Mouse (Mus musculus) limb, embryonic 14.5 days (tissue): ENCODE measurements around the gene Rad23a. TPM values are rescaled to one million over a fixed set of nuclear protein-coding genes. Genes with fewer than 3 reads are reported as not detected.

Source experiments
- ATAC-seq: fragments of 200-750 bp; cut with Nextera tagmentation; 2 replicates; pipeline ENCODE4 v1.8.0; 2017; ENCODE audit warnings: low read depth, moderate number of reproducible peaks, moderate TSS enrichment; ENCODE audit not compliant: low FRiP score
- DNase-seq: peaks from one replicate; pipeline ENCODE4 v3.0.0-alpha.2; 2015; ENCODE audit warnings: low spot score
- H3K27ac ChIP-seq: fragments of 300-500 bp; sonication (generic); replicated peaks from 2 replicates; pipeline ENCODE4 v1.5.1; 2014; ENCODE audit warnings: low read depth, mild to moderate bottlenecking, low read length, moderate library complexity, mixed read lengths
- H3K27me3 ChIP-seq: fragments of 300-500 bp; sonication (generic); 2 replicates; pipeline ENCODE4 v1.6.1; 2014; ENCODE audit warnings: low read length, mixed read lengths; ENCODE audit not compliant: control insufficient read depth, insufficient read depth
- H3K36me3 ChIP-seq: fragments of 300-500 bp; sonication (generic); 2 replicates; pipeline ENCODE4 v1.6.1; 2014; ENCODE audit warnings: mild to moderate bottlenecking, low read length, moderate library complexity, mixed read lengths; ENCODE audit not compliant: control insufficient read depth, insufficient read depth
- H3K4me1 ChIP-seq: fragments of 300-500 bp; sonication (generic); 2 replicates; pipeline ENCODE4 v1.6.1; 2014; ENCODE audit warnings: antibody characterized with exemption, low read length, mixed read lengths; ENCODE audit not compliant: control insufficient read depth, insufficient read depth
- H3K4me2 ChIP-seq: fragments of 300-500 bp; sonication (generic); replicated peaks from 2 replicates; pipeline ENCODE4 v1.6.1; 2014; ENCODE audit warnings: low read depth, mild to moderate bottlenecking, low read length, moderate library complexity; ENCODE audit not compliant: severe bottlenecking
- H3K4me3 ChIP-seq: fragments of 300-500 bp; sonication (generic); replicated peaks from 2 replicates; pipeline ENCODE4 v1.5.1; 2014; ENCODE audit warnings: low read length
- H3K9ac ChIP-seq: fragments of 300-500 bp; sonication (generic); 2 replicates; pipeline ENCODE4 v1.6.1; 2014; ENCODE audit warnings: mild to moderate bottlenecking, low read depth, low read length, moderate library complexity; ENCODE audit not compliant: severe bottlenecking
- H3K9me3 ChIP-seq: fragments of 300-500 bp; sonication (generic); 2 replicates; pipeline ENCODE4 v1.6.1; 2016; ENCODE audit warnings: low read length; ENCODE audit not compliant: control insufficient read depth
- POLR2A ChIP-seq: fragments of 200-500 bp; IDR thresholded peaks from 2 replicates; pipeline ENCODE4 v1.8.0; 2012; ENCODE audit warnings: inconsistent platforms, mild to moderate bottlenecking, moderate library complexity, borderline replicate concordance; ENCODE audit not compliant: insufficient read depth, insufficient read length; ENCODE audit errors: extremely low read depth
- WGBS: fragments of 180-500 bp; shearing (Covaris S2); extraction: QIAGEN DNeasy Blood & Tissue Kit; methylation state at CpG from one replicate; pipeline ENCODE4 v1.1.7; 2014; 5-methylcytosine and 5-hydroxymethylcytosine counted together
- microRNA-seq: library from miRNA; unstranded; fragments of <30 nt; microRNA quantifications from one replicate; pipeline ENCODE4, GENCODE M21; 2016
- polyA plus RNA-seq, 2 experiments: library from polyadenylated mRNA; depleted of rRNA in 1 of 2; stranded (reverse) in 1 of 2; unstranded in 1 of 2; fragments of >200 nt; fragmentation: Nextera tagmentation in 1 of 2; extraction: Ambion mirVana in 1 of 2; gene quantifications; 2 replicates each; pipeline versions ENCODE4 v1.2.1 to v1.2.3; 2012 to 2014

Rad23a gene
- polyA plus RNA-seq, 2 experiments, result 82.0 to 104 TPM

GRCm38 (mm10) chr8:84785756-84786677 lies 54.4 kb downstream of the Rad23a start:
- no peak for TF ChIP-seq POLR2A
- H3K4me1 ChIP-seq, result peaks cover 100% of the 10 kb centered on the region
- peak overlapping the region; percentile 38 for H3K9ac ChIP-seq
- 0 out of 2 replicates have a peak, but pooled peaks cover 24% of the 10 kb centered on the region for H3K27me3 ChIP-seq
- no peak overlapping the region for H3K27ac ChIP-seq
- peaks cover 18% of the 10 kb centered on the region; the same call in 1 of the 2 replicates for H3K36me3 ChIP-seq
- 11% methylated on average over 37 of the region's 38 CpGs for WGBS
- H3K4me2 ChIP-seq, result peak overlapping the region; percentile 41
- ATAC-seq (0 out of 2 replicates have a peak, but pooled peaks have one; percentile 6), DNase-seq (no peak)
- peak overlapping the region; percentile 25 for H3K4me3 ChIP-seq
- no peaks in the 10 kb centered on the region for H3K9me3 ChIP-seq

- 23% methylated on average over 11 of the region's 11 CpGs for WGBS
- Histone ChIP-seq H3K27ac (no peak overlapping the region), H3K9me3 (no peaks in the 10 kb centered on the region), H3K4me3 (peak overlapping the region; percentile 25), H3K9ac (peak overlapping the region; percentile 38), H3K4me1 (peaks cover 99% of the 10 kb centered on the region), H3K4me2 (peak overlapping the region; percentile 41), H3K36me3 (peaks cover 14% of the 10 kb centered on the region; the same call in 1 of the 2 replicates), H3K27me3 (0 out of 2 replicates have a peak, but pooled peaks cover 24% of the 10 kb centered on the region)
- TF ChIP-seq POLR2A, result no peak
- no peak for ATAC-seq
- DNase-seq, result no peak
These were observed 55.0 kb downstream of the Rad23a start for GRCm38 (mm10) chr8:84785506-84785755.

- no peak for ATAC-seq
- H3K27ac ChIP-seq, result no peak overlapping the region
- 8% methylated on average over 46 of the region's 48 CpGs for WGBS
These were observed 55.6 kb downstream of the Rad23a start for GRCm38 (mm10) chr8:84784681-84785505.

More at GRCm38 (mm10) chr8:84784681-84785505, 55.6 kb downstream of the Rad23a start:
- H3K4me1 ChIP-seq, result peaks cover 99% of the 10 kb centered on the region
- H3K9ac ChIP-seq, result peak overlapping the region; percentile 40
- H3K27me3 ChIP-seq, result 0 out of 2 replicates have a peak, but pooled peaks cover 24% of the 10 kb centered on the region
- peak overlapping the region; percentile 41 for H3K4me2 ChIP-seq
- H3K9me3 ChIP-seq, result no peaks in the 10 kb centered on the region
- H3K36me3 ChIP-seq, result peaks cover 14% of the 10 kb centered on the region; the same call in 1 of the 2 replicates
- no peak for TF ChIP-seq POLR2A
- H3K4me3 ChIP-seq, result peak overlapping the region; percentile 25
- DNase-seq, result no peak

Small RNA genes within 50 kb of the gene (microRNA-seq; reads per million reads assigned to microRNA genes)
- gene Mir7069, result not detected

Other genes with a start within 250 kb of the Rad23a start
Only the 30 nearest of the 31 such genes appear.
- 33.3 and 38.2 TPM in 2 replicates for gene Ier2, start 177.8 kb downstream of the Rad23a start, polyA plus RNA-seq (2012; rRNA removed)
- gene Ier2, start 177.8 kb downstream of the Rad23a start, polyA plus RNA-seq (2014; fragmentation: Nextera tagmentation; extraction: Ambion mirVana), result 66.0 and 70.1 TPM in 2 replicates
- gene Trmt1, start 154.4 kb downstream of the Rad23a start, polyA plus RNA-seq (2012; rRNA removed), result 144 and 158 TPM in 2 replicates
- 71.0 and 71.7 TPM in 2 replicates for gene Trmt1, start 154.4 kb downstream of the Rad23a start, polyA plus RNA-seq (2014; fragmentation: Nextera tagmentation; extraction: Ambion mirVana)
- 68.8 and 86.2 TPM in 2 replicates for gene Nacc1, start 152.8 kb downstream of the Rad23a start, polyA plus RNA-seq (2012; rRNA removed)
- 18.5 and 19.8 TPM in 2 replicates for gene Nacc1, start 152.8 kb downstream of the Rad23a start, polyA plus RNA-seq (2014; fragmentation: Nextera tagmentation; extraction: Ambion mirVana)
- gene Lyl1, start 139.2 kb downstream of the Rad23a start, polyA plus RNA-seq (2012; rRNA removed), result 7.1 and 7.6 TPM in 2 replicates
- gene Lyl1, start 139.2 kb downstream of the Rad23a start, polyA plus RNA-seq (2014; fragmentation: Nextera tagmentation; extraction: Ambion mirVana), result 5.6 and 6.2 TPM in 2 replicates
- gene G430095P16Rik, start 117.7 kb downstream of the Rad23a start, polyA plus RNA-seq (2012; rRNA removed), result 4.3 and 4.8 TPM in 2 replicates
- 5.7 and 6.0 TPM in 2 replicates for gene G430095P16Rik, start 117.7 kb downstream of the Rad23a start, polyA plus RNA-seq (2014; fragmentation: Nextera tagmentation; extraction: Ambion mirVana)
- gene Nfix, start 40.3 kb downstream of the Rad23a start, polyA plus RNA-seq (2012; rRNA removed), result 81.2 and 97.7 TPM in 2 replicates
- gene Nfix, start 40.3 kb downstream of the Rad23a start, polyA plus RNA-seq (2014; fragmentation: Nextera tagmentation; extraction: Ambion mirVana), result 100 and 108 TPM in 2 replicates
- 5.7 and 5.9 TPM in 2 replicates for gene Dand5, start 17.8 kb downstream of the Rad23a start, polyA plus RNA-seq (2012; rRNA removed)
- 6.4 and 6.9 TPM in 2 replicates for gene Dand5, start 17.8 kb downstream of the Rad23a start, polyA plus RNA-seq (2014; fragmentation: Nextera tagmentation; extraction: Ambion mirVana)
- 39.8 and 45.6 TPM in 2 replicates for gene Gadd45gip1, start 9.1 kb downstream of the Rad23a start, polyA plus RNA-seq (2012; rRNA removed)
- 43.2 and 44.9 TPM in 2 replicates for gene Gadd45gip1, start 9.1 kb downstream of the Rad23a start, polyA plus RNA-seq (2014; fragmentation: Nextera tagmentation; extraction: Ambion mirVana)
- 575 and 831 TPM in 2 replicates for gene Calr, start 6.3 kb upstream of the Rad23a start, polyA plus RNA-seq (2012; rRNA removed)
- gene Calr, start 6.3 kb upstream of the Rad23a start, polyA plus RNA-seq (2014; fragmentation: Nextera tagmentation; extraction: Ambion mirVana), result 802 and 827 TPM in 2 replicates
- 105 and 123 TPM in 2 replicates for gene Farsa, start 16.3 kb upstream of the Rad23a start, polyA plus RNA-seq (2012; rRNA removed)
- 78.4 and 81.2 TPM in 2 replicates for gene Farsa, start 16.3 kb upstream of the Rad23a start, polyA plus RNA-seq (2014; fragmentation: Nextera tagmentation; extraction: Ambion mirVana)
- gene Syce2, start 31.4 kb upstream of the Rad23a start, polyA plus RNA-seq (2012; rRNA removed), result 30.5 and 36.9 TPM in 2 replicates
- 75.3 and 78.4 TPM in 2 replicates for gene Syce2, start 31.4 kb upstream of the Rad23a start, polyA plus RNA-seq (2014; fragmentation: Nextera tagmentation; extraction: Ambion mirVana)
- 45.8 and 58.9 TPM in 2 replicates for gene Gcdh, start 53.3 kb upstream of the Rad23a start, polyA plus RNA-seq (2012; rRNA removed)
- 29.8 and 34.5 TPM in 2 replicates for gene Gcdh, start 53.3 kb upstream of the Rad23a start, polyA plus RNA-seq (2014; fragmentation: Nextera tagmentation; extraction: Ambion mirVana)
- gene Klf1, start 61.3 kb upstream of the Rad23a start, polyA plus RNA-seq (2012; rRNA removed), result 2.5 and 3.0 TPM in 2 replicates
- 1.4 and 2.0 TPM in 2 replicates for gene Klf1, start 61.3 kb upstream of the Rad23a start, polyA plus RNA-seq (2014; fragmentation: Nextera tagmentation; extraction: Ambion mirVana)
- gene Dnase2a, start 67.9 kb upstream of the Rad23a start, polyA plus RNA-seq (2012; rRNA removed), result 18.5 and 20.5 TPM in 2 replicates
- gene Dnase2a, start 67.9 kb upstream of the Rad23a start, polyA plus RNA-seq (2014; fragmentation: Nextera tagmentation; extraction: Ambion mirVana), result 13.8 and 15.4 TPM in 2 replicates
- gene Mast1, start 96.7 kb upstream of the Rad23a start, polyA plus RNA-seq (2012; rRNA removed), result 0.36 and 0.50 TPM in 2 replicates
- 0.15 and 0.32 TPM in 2 replicates for gene Mast1, start 96.7 kb upstream of the Rad23a start, polyA plus RNA-seq (2014; fragmentation: Nextera tagmentation; extraction: Ambion mirVana)
- gene Rtbdn, start 106.3 kb upstream of the Rad23a start, polyA plus RNA-seq (2012; rRNA removed), result not detected in 2 replicates
- gene Rtbdn, start 106.3 kb upstream of the Rad23a start, polyA plus RNA-seq (2014; fragmentation: Nextera tagmentation; extraction: Ambion mirVana), result not detected in 2 replicates
- gene Gm49661, start 128.8 kb upstream of the Rad23a start, polyA plus RNA-seq (2012; rRNA removed), result 2.0 TPM in 1 of 2 replicates, not detected in the other
- gene Gm49661, start 128.8 kb upstream of the Rad23a start, polyA plus RNA-seq (2014; fragmentation: Nextera tagmentation; extraction: Ambion mirVana), result not detected in 2 replicates
- 387 and 405 TPM in 2 replicates for gene Prdx2, start 128.9 kb upstream of the Rad23a start, polyA plus RNA-seq (2012; rRNA removed)
- 839 and 877 TPM in 2 replicates for gene Prdx2, start 128.9 kb upstream of the Rad23a start, polyA plus RNA-seq (2014; fragmentation: Nextera tagmentation; extraction: Ambion mirVana)
- gene Rnaseh2a, start 129.1 kb upstream of the Rad23a start, polyA plus RNA-seq (2012; rRNA removed), result 58.6 and 60.8 TPM in 2 replicates
- gene Rnaseh2a, start 129.1 kb upstream of the Rad23a start, polyA plus RNA-seq (2014; fragmentation: Nextera tagmentation; extraction: Ambion mirVana), result 87.6 and 90.8 TPM in 2 replicates
- gene Junb, start 138.1 kb upstream of the Rad23a start, polyA plus RNA-seq (2012; rRNA removed), result 11.3 and 16.4 TPM in 2 replicates
- gene Junb, start 138.1 kb upstream of the Rad23a start, polyA plus RNA-seq (2014; fragmentation: Nextera tagmentation; extraction: Ambion mirVana), result 16.9 and 18.0 TPM in 2 replicates
- gene Hook2, start 149.9 kb upstream of the Rad23a start, polyA plus RNA-seq (2012; rRNA removed), result 15.1 and 17.7 TPM in 2 replicates
- 17.4 and 18.1 TPM in 2 replicates for gene Hook2, start 149.9 kb upstream of the Rad23a start, polyA plus RNA-seq (2014; fragmentation: Nextera tagmentation; extraction: Ambion mirVana)
- gene Best2, start 173.9 kb upstream of the Rad23a start, polyA plus RNA-seq (2012; rRNA removed), result 0.08 and 0.15 TPM in 2 replicates
- not detected in 2 replicates for gene Best2, start 173.9 kb upstream of the Rad23a start, polyA plus RNA-seq (2014; fragmentation: Nextera tagmentation; extraction: Ambion mirVana)
- 173 and 207 TPM in 2 replicates for gene Asna1, start 184.6 kb upstream of the Rad23a start, polyA plus RNA-seq (2012; rRNA removed)
- 95.0 and 98.0 TPM in 2 replicates for gene Asna1, start 184.6 kb upstream of the Rad23a start, polyA plus RNA-seq (2014; fragmentation: Nextera tagmentation; extraction: Ambion mirVana)
- 163 and 168 TPM in 2 replicates for gene Trir, start 186.2 kb upstream of the Rad23a start, polyA plus RNA-seq (2012; rRNA removed)
- gene Trir, start 186.2 kb upstream of the Rad23a start, polyA plus RNA-seq (2014; fragmentation: Nextera tagmentation; extraction: Ambion mirVana), result 135 and 156 TPM in 2 replicates
- gene Tnpo2, start 196.2 kb upstream of the Rad23a start, polyA plus RNA-seq (2012; rRNA removed), result 89.9 and 112 TPM in 2 replicates
- 16.9 and 18.0 TPM in 2 replicates for gene Tnpo2, start 196.2 kb upstream of the Rad23a start, polyA plus RNA-seq (2014; fragmentation: Nextera tagmentation; extraction: Ambion mirVana)
- gene Fbxw9, start 219.4 kb upstream of the Rad23a start, polyA plus RNA-seq (2012; rRNA removed), result 51.0 and 73.3 TPM in 2 replicates
- gene Fbxw9, start 219.4 kb upstream of the Rad23a start, polyA plus RNA-seq (2014; fragmentation: Nextera tagmentation; extraction: Ambion mirVana), result 28.6 and 30.5 TPM in 2 replicates
- 0.99 TPM in 1 of 2 replicates, not detected in the other for gene Gm5741, start 227.3 kb upstream of the Rad23a start, polyA plus RNA-seq (2012; rRNA removed)
- 0.74 and 1.6 TPM in 2 replicates for gene Gm5741, start 227.3 kb upstream of the Rad23a start, polyA plus RNA-seq (2014; fragmentation: Nextera tagmentation; extraction: Ambion mirVana)
- 44.9 and 46.9 TPM in 2 replicates for gene Dhps, start 231.1 kb upstream of the Rad23a start, polyA plus RNA-seq (2012; rRNA removed)
- gene Dhps, start 231.1 kb upstream of the Rad23a start, polyA plus RNA-seq (2014; fragmentation: Nextera tagmentation; extraction: Ambion mirVana), result 46.1 and 47.7 TPM in 2 replicates
- gene Wdr83os, start 240.1 kb upstream of the Rad23a start, polyA plus RNA-seq (2012; rRNA removed), result 87.2 and 112 TPM in 2 replicates
- gene Wdr83os, start 240.1 kb upstream of the Rad23a start, polyA plus RNA-seq (2014; fragmentation: Nextera tagmentation; extraction: Ambion mirVana), result 138 and 139 TPM in 2 replicates
- 53.2 and 58.4 TPM in 2 replicates for gene Wdr83, start 240.6 kb upstream of the Rad23a start, polyA plus RNA-seq (2012; rRNA removed)
- gene Wdr83, start 240.6 kb upstream of the Rad23a start, polyA plus RNA-seq (2014; fragmentation: Nextera tagmentation; extraction: Ambion mirVana), result 36.8 and 38.4 TPM in 2 replicates